8 mouse cellular contexts compared by ENCODE assay signal in genomic region chr6:48446256-48446655, GRCm38 (mm10). TPM values are rescaled to one million over a fixed set of nuclear protein-coding genes. Genes with fewer than 3 reads are reported as not detected.
DNase-seq lines count a peak whose midpoint lies in the region; ATAC-seq lines count a peak whose summit lies in the region.

No protein-coding gene starts in this region.

- H3K36me3 ChIP-seq in forebrain, embryonic 12.5 days (replicated peaks), result peaks cover 14% of the 10 kb centered on the region
- H3K36me3 ChIP-seq in intestine, embryonic 14.5 days (ENCODE audit: control insufficient read depth, insufficient read depth, low read length), result peaks cover 15% of the 10 kb centered on the region
- H3K36me3 ChIP-seq in midbrain, embryonic 13.5 days, result peaks cover 13% of the 10 kb centered on the region

- intact Hi-C loops in left cerebral cortex, postnatal 14 days (cut with DNase I), result no loop called here

- H3K9ac ChIP-seq in forebrain, embryonic 12.5 days, result no peak overlapping the region
- H3K9ac ChIP-seq in intestine, embryonic 14.5 days (ENCODE audit: low read length), result peak overlapping the region; percentile 83
- H3K9ac ChIP-seq in midbrain, embryonic 13.5 days (replicated peaks), result peak overlapping the region; percentile 87; the same call in 1 of the 2 replicates

- H3K27me3 ChIP-seq in forebrain, embryonic 12.5 days, result no peaks in the 10 kb centered on the region
- no peaks in the 10 kb centered on the region for H3K27me3 ChIP-seq in intestine, embryonic 14.5 days (replicated peaks; ENCODE audit: control insufficient read depth, insufficient read depth, low read length)
- H3K27me3 ChIP-seq in midbrain, embryonic 13.5 days, result 0 out of 2 replicates have a peak, but pooled peaks cover under 1% of the 10 kb centered on the region

- H3K9me3 ChIP-seq in forebrain, embryonic 12.5 days, result no peaks in the 10 kb centered on the region
- no peaks in the 10 kb centered on the region for H3K9me3 ChIP-seq in intestine, embryonic 14.5 days (ENCODE audit: control insufficient read depth, low read length)
- no peaks in the 10 kb centered on the region for H3K9me3 ChIP-seq in midbrain, embryonic 13.5 days

- no peak overlapping the region; the same call in 1 of the 2 replicates for H3K27ac ChIP-seq in forebrain, embryonic 12.5 days
- peak overlapping the region; percentile 93; the same call in 1 of the 2 replicates for H3K27ac ChIP-seq in intestine, embryonic 14.5 days (ENCODE audit: low read depth)
- peak overlapping the region; percentile 80 for H3K27ac ChIP-seq in midbrain, embryonic 13.5 days

- H3K4me2 ChIP-seq in forebrain, embryonic 12.5 days, result peak overlapping the region; percentile 88
- H3K4me2 ChIP-seq in intestine, embryonic 14.5 days (ENCODE audit: low read length), result peak overlapping the region; percentile 70
- H3K4me2 ChIP-seq in midbrain, embryonic 13.5 days (replicated peaks), result peak overlapping the region; percentile 95

- 23% methylated on average over 3 of the region's 3 CpGs for WGBS in forebrain, embryonic 12.5 days
- WGBS in intestine, embryonic 14.5 days, result 42% methylated on average over 3 of the region's 3 CpGs
- 34% methylated on average over 3 of the region's 3 CpGs for WGBS in midbrain, embryonic 13.5 days

- H3K4me1 ChIP-seq in forebrain, embryonic 12.5 days, result peaks cover 18% of the 10 kb centered on the region
- peaks cover 6% of the 10 kb centered on the region; the same call in 1 of the 2 replicates for H3K4me1 ChIP-seq in intestine, embryonic 14.5 days (replicated peaks; ENCODE audit: control insufficient read depth, insufficient read depth, low read length)
- H3K4me1 ChIP-seq in midbrain, embryonic 13.5 days (replicated peaks), result peaks cover 20% of the 10 kb centered on the region

- peak; percentile 48 to 53 for DNase-seq in heart, adult 18-20 months
- no peak for DNase-seq in heart, adult 8-10 months (ENCODE audit: low spot score)
- no peak for DNase-seq in intestine, embryonic 14.5 days (ENCODE audit: low spot score)
- no peak for DNase-seq in urinary bladder, postnatal 36 days (ENCODE audit: low spot score in 2 of 2)
- no peak for DNase-seq in gastrocnemius, adult 8-10 months (ENCODE audit: low spot score in 2 of 2)
- no peak for DNase-seq in left cerebral cortex, postnatal 14 days (ENCODE audit: low spot score in 2 of 2)

- no peak for ATAC-seq in forebrain, embryonic 12.5 days (ENCODE audit: low FRiP score)
- no peak for ATAC-seq in intestine, embryonic 14.5 days (replicated peaks; ENCODE audit: low FRiP score, low TSS enrichment, low read depth)
- ATAC-seq in midbrain, embryonic 13.5 days, result no peak

- H3K4me3 ChIP-seq in forebrain, embryonic 12.5 days (replicated peaks), result peak overlapping the region; percentile 74
- peak overlapping the region; percentile 83 for H3K4me3 ChIP-seq in intestine, embryonic 14.5 days (ENCODE audit: low read depth, low read length)
- H3K4me3 ChIP-seq in midbrain, embryonic 13.5 days (replicated peaks), result peak overlapping the region; percentile 80

RNA-seq across cellular contexts. Expression of gene Zfp467, which starts 0.6 kb away (rescaled TPM):
- total RNA-seq in heart, adult 18-20 months (2021), result 10 to 100 TPM; 10.2 to 11.3 TPM
- 10 to 100 TPM in 3 of 4 experiments, 1 to 10 TPM in 1; 9.7 to 10.1 (median 10.1) TPM for total RNA-seq in heart, adult 8-10 months (2022)
- polyA plus RNA-seq in forebrain, embryonic 12.5 days (2016; fragmentation: Nextera tagmentation; extraction: Ambion mirVana), result 22.1 and 22.7 TPM in 2 replicates
- 22.4 and 23.1 TPM in 2 replicates for polyA plus RNA-seq in intestine, embryonic 14.5 days (2014; fragmentation: Nextera tagmentation; extraction: Ambion mirVana)
- 23.6 and 24.3 TPM in 2 replicates for polyA plus RNA-seq in midbrain, embryonic 13.5 days (2015; fragmentation: Nextera tagmentation; extraction: Ambion mirVana)
- total RNA-seq in gastrocnemius, adult 8-10 months (2022), result 10 to 100 TPM; 42.9 to 63.5 (median 51.4) TPM
- 10 to 100 TPM; 15.8 to 21.2 TPM for total RNA-seq in left cerebral cortex, postnatal 14 days (2021)

RNA-seq across cellular contexts. Expression of gene Sspo, which starts 1.8 kb away (rescaled TPM):
- total RNA-seq in heart, adult 18-20 months (2021), result under 1 TPM; 0.22 to 0.23 TPM
- under 1 TPM; 0.14 to 0.35 (median 0.31) TPM for total RNA-seq in heart, adult 8-10 months (2022)
- polyA plus RNA-seq in forebrain, embryonic 12.5 days (2016; fragmentation: Nextera tagmentation; extraction: Ambion mirVana), result 0.40 and 0.53 TPM in 2 replicates
- polyA plus RNA-seq in intestine, embryonic 14.5 days (2014; fragmentation: Nextera tagmentation; extraction: Ambion mirVana), result 0.32 and 0.40 TPM in 2 replicates
- polyA plus RNA-seq in midbrain, embryonic 13.5 days (2015; fragmentation: Nextera tagmentation; extraction: Ambion mirVana), result 0.18 and 0.22 TPM in 2 replicates
- total RNA-seq in gastrocnemius, adult 8-10 months (2022), result 1 to 10 TPM in 1 of 4 experiments, under 1 TPM in 3; 0.24 to 1.1 (median 0.37) TPM
- under 1 TPM; 0.59 to 0.64 TPM for total RNA-seq in left cerebral cortex, postnatal 14 days (2021)

RNA-seq across cellular contexts. Expression of gene Krba1, which starts 50.9 kb away (rescaled TPM):
- total RNA-seq in heart, adult 18-20 months (2021), result 10 to 100 TPM; 14.4 to 18.6 TPM
- total RNA-seq in heart, adult 8-10 months (2022), result 10 to 100 TPM; 13.8 to 22.8 (median 17.9) TPM
- polyA plus RNA-seq in forebrain, embryonic 12.5 days (2016; fragmentation: Nextera tagmentation; extraction: Ambion mirVana), result 27.2 and 28.1 TPM in 2 replicates
- polyA plus RNA-seq in intestine, embryonic 14.5 days (2014; fragmentation: Nextera tagmentation; extraction: Ambion mirVana), result 19.6 and 20.7 TPM in 2 replicates
- polyA plus RNA-seq in midbrain, embryonic 13.5 days (2015; fragmentation: Nextera tagmentation; extraction: Ambion mirVana), result 28.7 and 29.0 TPM in 2 replicates
- 10 to 100 TPM; 15.6 to 18.6 (median 18.1) TPM for total RNA-seq in gastrocnemius, adult 8-10 months (2022)
- total RNA-seq in left cerebral cortex, postnatal 14 days (2021), result 10 to 100 TPM; 46.8 to 49.9 TPM

Comparison
In these comparisons a context has a peak if more than half of its experiments do, and no peak if none do; other contexts are left out.
1. DNase-seq: peak in heart, adult 18-20 months (2 of 2); none in heart, adult 8-10 months (single experiment), intestine, embryonic 14.5 days (single experiment), urinary bladder, postnatal 36 days (0 of 2), gastrocnemius, adult 8-10 months (0 of 2) and left cerebral cortex, postnatal 14 days (0 of 2).
2. Peak in every context shown above with its lines, with median percentiles within 50 percentile points of each other: H3K4me2 ChIP-seq and H3K4me3 ChIP-seq.